Mouse (Mus musculus): Measurements from ENCODE around the gene Lipc. TPM values are rescaled to one million over a fixed set of nuclear protein-coding genes. Genes with fewer than 3 reads are reported as not detected.

Lipc gene
- polyA plus RNA-seq, 1 experiment from 2014 or later = not detected

- WGBS = 74% methylated on average over 3 of the region's 3 CpGs
- Histone ChIP-seq H3K36me3 (no peaks in the 10 kb centered on the region), H3K4me2 (replicated peaks) (no peak overlapping the region), H3K9ac (no peak overlapping the region), H3K4me1 (no peaks in the 10 kb centered on the region; the same call in 1 of the 2 replicates), H3K9me3 (no peaks in the 10 kb centered on the region), H3K27ac (no peak overlapping the region), H3K27me3 (replicated peaks) (no peaks in the 10 kb centered on the region), H3K4me3 (no peak overlapping the region)
- ATAC-seq (ENCODE audit: low FRiP score, low read depth) = no peak
Observed at GRCm38 (mm10) chr9:70969244-70969643, 17.2 kb upstream of the Lipc start.

GRCm38 (mm10) chr9:70965999-70966994 lies 14.3 kb upstream of the Lipc start:
- no peaks in the 10 kb centered on the region for H3K27me3 ChIP-seq (replicated peaks)
- no peak overlapping the region for H3K4me3 ChIP-seq
- no peak for ATAC-seq (ENCODE audit: low FRiP score, low read depth)
- no peaks in the 10 kb centered on the region for H3K36me3 ChIP-seq
- H3K9ac ChIP-seq = no peak overlapping the region
- H3K9me3 ChIP-seq = no peaks in the 10 kb centered on the region
- 71% methylated on average over 17 of the region's 17 CpGs for WGBS
- no peaks in the 10 kb centered on the region; the same call in 1 of the 2 replicates for H3K4me1 ChIP-seq
- H3K4me2 ChIP-seq (replicated peaks) = no peak overlapping the region
- no peak overlapping the region for H3K27ac ChIP-seq

- Histone ChIP-seq H3K9ac (no peak overlapping the region), H3K4me3 (no peak overlapping the region), H3K4me2 (replicated peaks) (no peak overlapping the region), H3K27me3 (replicated peaks) (no peaks in the 10 kb centered on the region), H3K4me1 (no peaks in the 10 kb centered on the region; the same call in 1 of the 2 replicates), H3K9me3 (no peaks in the 10 kb centered on the region), H3K27ac (no peak overlapping the region), H3K36me3 (no peaks in the 10 kb centered on the region)
- ATAC-seq (ENCODE audit: low FRiP score, low read depth) = no peak
- WGBS = 94% methylated on average over 2 of the region's 2 CpGs
Observed at GRCm38 (mm10) chr9:70965422-70965821, 13.4 kb upstream of the Lipc start.

GRCm38 (mm10) chr9:70965011-70965410 lies 13.0 kb upstream of the Lipc start:
- 93% methylated on average over 4 of the region's 4 CpGs for WGBS
- Histone ChIP-seq H3K27ac (no peak overlapping the region), H3K36me3 (no peaks in the 10 kb centered on the region), H3K4me2 (replicated peaks) (no peak overlapping the region), H3K9me3 (no peaks in the 10 kb centered on the region), H3K27me3 (replicated peaks) (no peaks in the 10 kb centered on the region), H3K9ac (no peak overlapping the region), H3K4me1 (no peaks in the 10 kb centered on the region; the same call in 1 of the 2 replicates), H3K4me3 (no peak overlapping the region)
- no peak for ATAC-seq (ENCODE audit: low FRiP score, low read depth)

GRCm38 (mm10) chr9:70963461-70963891 lies 11.4 kb upstream of the Lipc start:
- Histone ChIP-seq H3K36me3 (no peaks in the 10 kb centered on the region), H3K4me2 (replicated peaks) (no peak overlapping the region), H3K9me3 (no peaks in the 10 kb centered on the region), H3K4me1 (no peaks in the 10 kb centered on the region; the same call in 1 of the 2 replicates), H3K4me3 (no peak overlapping the region), H3K9ac (no peak overlapping the region), H3K27ac (no peak overlapping the region), H3K27me3 (replicated peaks) (no peaks in the 10 kb centered on the region)
- ATAC-seq (ENCODE audit: low FRiP score, low read depth) = no peak
- WGBS = 85% methylated on average over 7 of the region's 7 CpGs

- Histone ChIP-seq H3K4me1 (no peaks in the 10 kb centered on the region; the same call in 1 of the 2 replicates), H3K27me3 (replicated peaks) (no peaks in the 10 kb centered on the region), H3K9me3 (no peaks in the 10 kb centered on the region), H3K36me3 (no peaks in the 10 kb centered on the region), H3K9ac (no peak overlapping the region), H3K4me2 (replicated peaks) (no peak overlapping the region), H3K4me3 (no peak overlapping the region), H3K27ac (no peak overlapping the region)
- ATAC-seq (ENCODE audit: low FRiP score, low read depth) = no peak
- 94% methylated on average over 2 of the region's 2 CpGs for WGBS
Observed at GRCm38 (mm10) chr9:70962781-70963455, 10.9 kb upstream of the Lipc start.

GRCm38 (mm10) chr9:70960301-70960700 lies 8.3 kb upstream of the Lipc start:
- Histone ChIP-seq H3K36me3 (no peaks in the 10 kb centered on the region), H3K27ac (no peak overlapping the region), H3K27me3 (replicated peaks) (no peaks in the 10 kb centered on the region), H3K4me2 (replicated peaks) (no peak overlapping the region), H3K4me3 (no peak overlapping the region), H3K9me3 (no peaks in the 10 kb centered on the region), H3K9ac (no peak overlapping the region), H3K4me1 (no peaks in the 10 kb centered on the region)
- no peak for ATAC-seq (ENCODE audit: low FRiP score, low read depth)
- 92% methylated on average over 5 of the region's 5 CpGs for WGBS

- Histone ChIP-seq H3K27ac (no peak overlapping the region), H3K27me3 (replicated peaks) (no peaks in the 10 kb centered on the region), H3K4me2 (replicated peaks) (no peak overlapping the region), H3K4me3 (no peak overlapping the region), H3K9ac (no peak overlapping the region), H3K36me3 (no peaks in the 10 kb centered on the region), H3K4me1 (no peaks in the 10 kb centered on the region), H3K9me3 (no peaks in the 10 kb centered on the region)
- ATAC-seq (ENCODE audit: low FRiP score, low read depth) = no peak
- 62% methylated on average over 5 of the region's 5 CpGs for WGBS
Observed at GRCm38 (mm10) chr9:70959866-70960265, 7.8 kb upstream of the Lipc start.

GRCm38 (mm10) chr9:70959447-70959846 lies 7.4 kb upstream of the Lipc start:
- H3K36me3 ChIP-seq = no peaks in the 10 kb centered on the region
- no peak overlapping the region for H3K27ac ChIP-seq
- no peak overlapping the region for H3K4me2 ChIP-seq (replicated peaks)
- WGBS = 88% methylated on average over 3 of the region's 3 CpGs
- no peak for ATAC-seq (ENCODE audit: low FRiP score, low read depth)
- no peaks in the 10 kb centered on the region for H3K27me3 ChIP-seq (replicated peaks)
- no peak overlapping the region for H3K4me3 ChIP-seq
- H3K9me3 ChIP-seq = no peaks in the 10 kb centered on the region
- no peak overlapping the region for H3K9ac ChIP-seq
- H3K4me1 ChIP-seq = no peaks in the 10 kb centered on the region

GRCm38 (mm10) chr9:70958381-70958780 lies 6.4 kb upstream of the Lipc start:
- H3K36me3 ChIP-seq = no peaks in the 10 kb centered on the region
- H3K9me3 ChIP-seq = no peaks in the 10 kb centered on the region
- no peaks in the 10 kb centered on the region for H3K27me3 ChIP-seq (replicated peaks)
- 72% methylated on average over 5 of the region's 5 CpGs for WGBS
- H3K4me1 ChIP-seq = no peaks in the 10 kb centered on the region
- H3K4me2 ChIP-seq (replicated peaks) = no peak overlapping the region
- no peak overlapping the region for H3K9ac ChIP-seq
- H3K27ac ChIP-seq = no peak overlapping the region
- no peak for ATAC-seq (ENCODE audit: low FRiP score, low read depth)
- H3K4me3 ChIP-seq = no peak overlapping the region

GRCm38 (mm10) chr9:70957717-70958116 lies 5.7 kb upstream of the Lipc start:
- no peak overlapping the region for H3K9ac ChIP-seq
- no peaks in the 10 kb centered on the region for H3K27me3 ChIP-seq (replicated peaks)
- no peak overlapping the region for H3K4me3 ChIP-seq
- H3K4me1 ChIP-seq = no peaks in the 10 kb centered on the region
- WGBS = 71% methylated on average over 3 of the region's 3 CpGs
- H3K36me3 ChIP-seq = no peaks in the 10 kb centered on the region
- H3K9me3 ChIP-seq = no peaks in the 10 kb centered on the region
- H3K27ac ChIP-seq = no peak overlapping the region
- no peak for ATAC-seq (ENCODE audit: low FRiP score, low read depth)
- no peak overlapping the region for H3K4me2 ChIP-seq (replicated peaks)

- Histone ChIP-seq H3K4me3 (no peak overlapping the region), H3K4me1 (no peaks in the 10 kb centered on the region), H3K27me3 (replicated peaks) (no peaks in the 10 kb centered on the region), H3K9me3 (no peaks in the 10 kb centered on the region), H3K27ac (no peak overlapping the region), H3K36me3 (no peaks in the 10 kb centered on the region), H3K9ac (no peak overlapping the region), H3K4me2 (replicated peaks) (no peak overlapping the region)
- no peak for ATAC-seq (ENCODE audit: low FRiP score, low read depth)
- 88% methylated on average over 3 of the region's 3 CpGs for WGBS
Observed at GRCm38 (mm10) chr9:70954226-70954625, 2.2 kb upstream of the Lipc start.

All from neural tube, embryonic 12.5 days (tissue).